ENCODE assay signal across 7 mouse cellular contexts in genomic region chr5:137334317-137334716, GRCm38 (mm10). TPM values are rescaled to one million over a fixed set of nuclear protein-coding genes. Genes with fewer than 3 reads are reported as not detected.
A peak's percentile ranks its signal among the peaks of the same experiment; 100 is the strongest.
DNase-seq lines count a peak whose midpoint lies in the region; ATAC-seq lines count a peak whose summit lies in the region.

No protein-coding gene starts in this region.

- H3K4me2 ChIP-seq in kidney, embryonic 15.5 days: peak overlapping the region; percentile 97
- H3K4me2 ChIP-seq in hindbrain, embryonic 14.5 days (replicated peaks): peak overlapping the region; percentile 70
- peak overlapping the region; percentile 91; the same call in 1 of the 2 replicates for H3K4me2 ChIP-seq in midbrain, embryonic 15.5 days

- no peak for ATAC-seq in kidney, embryonic 15.5 days (replicated peaks; ENCODE audit: low FRiP score)
- no peak for ATAC-seq in hindbrain, embryonic 14.5 days (ENCODE audit: low FRiP score)
- ATAC-seq in midbrain, embryonic 15.5 days (replicated peaks): no peak

- peaks cover 29% of the 10 kb centered on the region for H3K4me1 ChIP-seq in kidney, embryonic 15.5 days
- H3K4me1 ChIP-seq in hindbrain, embryonic 14.5 days (replicated peaks; ENCODE audit: control insufficient read depth, insufficient read depth, low read length): peaks cover 20% of the 10 kb centered on the region
- H3K4me1 ChIP-seq in midbrain, embryonic 15.5 days: peaks cover 28% of the 10 kb centered on the region

- peak overlapping the region; percentile 77 for H3K4me3 ChIP-seq in kidney, embryonic 15.5 days (replicated peaks)
- H3K4me3 ChIP-seq in hindbrain, embryonic 14.5 days (replicated peaks; ENCODE audit: low read length): no peak overlapping the region
- peak overlapping the region; percentile 77 for H3K4me3 ChIP-seq in midbrain, embryonic 15.5 days

- peak overlapping the region; percentile 79; the same call in 1 of the 2 replicates for H3K27ac ChIP-seq in kidney, embryonic 15.5 days
- H3K27ac ChIP-seq in hindbrain, embryonic 14.5 days: no peak overlapping the region; the same call in 1 of the 2 replicates
- H3K27ac ChIP-seq in midbrain, embryonic 15.5 days: peak overlapping the region; percentile 82; the same call in 1 of the 2 replicates

- no peaks in the 10 kb centered on the region for H3K27me3 ChIP-seq in kidney, embryonic 15.5 days
- no peaks in the 10 kb centered on the region for H3K27me3 ChIP-seq in hindbrain, embryonic 14.5 days (ENCODE audit: control insufficient read depth, insufficient read depth, low read length)
- no peaks in the 10 kb centered on the region for H3K27me3 ChIP-seq in midbrain, embryonic 15.5 days (replicated peaks)

- DNase-seq in kidney, adult 18-20 months: no peak
- DNase-seq in MEL-GATA-1-ER (ENCODE audit: extremely low read depth, low read depth): peak; percentile 17
- no peak for DNase-seq in hindbrain, embryonic 14.5 days (ENCODE audit: low spot score)
- no peak for DNase-seq in right cerebral cortex, postnatal 36 days (ENCODE audit: low spot score in 2 of 2)
- no peak for DNase-seq in urinary bladder, postnatal 25 days (ENCODE audit: low spot score)

- 61% methylated on average over 10 of the region's 10 CpGs for WGBS in kidney, embryonic 15.5 days
- WGBS in hindbrain, embryonic 14.5 days: 55% methylated on average over 10 of the region's 10 CpGs
- WGBS in midbrain, embryonic 15.5 days: 54% methylated on average over 10 of the region's 10 CpGs

- H3K9me3 ChIP-seq in kidney, embryonic 15.5 days (replicated peaks): no peaks in the 10 kb centered on the region
- no peaks in the 10 kb centered on the region for H3K9me3 ChIP-seq in hindbrain, embryonic 14.5 days (ENCODE audit: control insufficient read depth, low read length)
- no peaks in the 10 kb centered on the region for H3K9me3 ChIP-seq in midbrain, embryonic 15.5 days

- no peak overlapping the region for H3K9ac ChIP-seq in kidney, embryonic 15.5 days
- H3K9ac ChIP-seq in hindbrain, embryonic 14.5 days: no peak overlapping the region
- H3K9ac ChIP-seq in midbrain, embryonic 15.5 days: no peak overlapping the region

- no peaks in the 10 kb centered on the region; the same call in 1 of the 2 replicates for H3K36me3 ChIP-seq in kidney, embryonic 15.5 days
- H3K36me3 ChIP-seq in hindbrain, embryonic 14.5 days (replicated peaks; ENCODE audit: control insufficient read depth, insufficient read depth): peaks cover 4% of the 10 kb centered on the region; the same call in 1 of the 2 replicates
- H3K36me3 ChIP-seq in midbrain, embryonic 15.5 days (replicated peaks): 0 out of 2 replicates have a peak, but pooled peaks cover 4% of the 10 kb centered on the region

RNA-seq across cellular contexts. Expression of gene Slc12a9, which starts 0.9 kb away (rescaled TPM):
- 14.2 and 16.0 TPM in 2 replicates for polyA plus RNA-seq in kidney, embryonic 15.5 days (2015; fragmentation: Nextera tagmentation; extraction: Ambion mirVana)
- polyA plus RNA-seq in hindbrain, embryonic 14.5 days (2014; fragmentation: Nextera tagmentation; extraction: Ambion mirVana): 14.9 and 17.6 TPM in 2 replicates
- 27.7 and 29.5 TPM in 2 replicates for polyA plus RNA-seq in midbrain, embryonic 15.5 days (2015; fragmentation: Nextera tagmentation; extraction: Ambion mirVana)

RNA-seq across cellular contexts. Expression of gene Ephb4, which starts 15.6 kb away (rescaled TPM):
- 49.1 and 54.9 TPM in 2 replicates for polyA plus RNA-seq in kidney, embryonic 15.5 days (2015; fragmentation: Nextera tagmentation; extraction: Ambion mirVana)
- polyA plus RNA-seq in hindbrain, embryonic 14.5 days (2014; fragmentation: Nextera tagmentation; extraction: Ambion mirVana): 8.7 and 9.0 TPM in 2 replicates
- polyA plus RNA-seq in midbrain, embryonic 15.5 days (2015; fragmentation: Nextera tagmentation; extraction: Ambion mirVana): 6.8 and 8.7 TPM in 2 replicates

RNA-seq across cellular contexts. Expression of gene Trip6, which starts 20.1 kb away (rescaled TPM):
- 77.9 and 87.5 TPM in 2 replicates for polyA plus RNA-seq in kidney, embryonic 15.5 days (2015; fragmentation: Nextera tagmentation; extraction: Ambion mirVana)
- polyA plus RNA-seq in hindbrain, embryonic 14.5 days (2014; fragmentation: Nextera tagmentation; extraction: Ambion mirVana): 11.1 and 12.2 TPM in 2 replicates
- 14.7 and 19.1 TPM in 2 replicates for polyA plus RNA-seq in midbrain, embryonic 15.5 days (2015; fragmentation: Nextera tagmentation; extraction: Ambion mirVana)

RNA-seq across cellular contexts. Expression of gene Srrt, which starts 26.8 kb away (rescaled TPM):
- 141 and 158 TPM in 2 replicates for polyA plus RNA-seq in kidney, embryonic 15.5 days (2015; fragmentation: Nextera tagmentation; extraction: Ambion mirVana)
- 75.0 and 81.0 TPM in 2 replicates for polyA plus RNA-seq in hindbrain, embryonic 14.5 days (2014; fragmentation: Nextera tagmentation; extraction: Ambion mirVana)
- 106 and 107 TPM in 2 replicates for polyA plus RNA-seq in midbrain, embryonic 15.5 days (2015; fragmentation: Nextera tagmentation; extraction: Ambion mirVana)

RNA-seq across cellular contexts. Expression of gene Ufsp1, which starts 39.9 kb away (rescaled TPM):
- polyA plus RNA-seq in kidney, embryonic 15.5 days (2015; fragmentation: Nextera tagmentation; extraction: Ambion mirVana): 5.9 and 7.3 TPM in 2 replicates
- polyA plus RNA-seq in hindbrain, embryonic 14.5 days (2014; fragmentation: Nextera tagmentation; extraction: Ambion mirVana): 22.3 and 22.6 TPM in 2 replicates
- 18.2 and 18.7 TPM in 2 replicates for polyA plus RNA-seq in midbrain, embryonic 15.5 days (2015; fragmentation: Nextera tagmentation; extraction: Ambion mirVana)
